Mouse (Mus musculus) cerebellum, adult (tissue): Measurements from ENCODE around the gene Ppp4r3a.
A peak's percentile ranks its signal among the peaks of the same experiment; 100 is the strongest.

Experiments used
- ATAC-seq: cut with Nextera tagmentation; 2 replicates; pipeline ENCODE4 v1.9.2; 2017; ENCODE audit warnings: mild to moderate bottlenecking, moderate library complexity, mixed read lengths; ENCODE audit not compliant: insufficient number of reproducible peaks, low FRiP score, low TSS enrichment

The Ppp4r3a gene

DNA sequence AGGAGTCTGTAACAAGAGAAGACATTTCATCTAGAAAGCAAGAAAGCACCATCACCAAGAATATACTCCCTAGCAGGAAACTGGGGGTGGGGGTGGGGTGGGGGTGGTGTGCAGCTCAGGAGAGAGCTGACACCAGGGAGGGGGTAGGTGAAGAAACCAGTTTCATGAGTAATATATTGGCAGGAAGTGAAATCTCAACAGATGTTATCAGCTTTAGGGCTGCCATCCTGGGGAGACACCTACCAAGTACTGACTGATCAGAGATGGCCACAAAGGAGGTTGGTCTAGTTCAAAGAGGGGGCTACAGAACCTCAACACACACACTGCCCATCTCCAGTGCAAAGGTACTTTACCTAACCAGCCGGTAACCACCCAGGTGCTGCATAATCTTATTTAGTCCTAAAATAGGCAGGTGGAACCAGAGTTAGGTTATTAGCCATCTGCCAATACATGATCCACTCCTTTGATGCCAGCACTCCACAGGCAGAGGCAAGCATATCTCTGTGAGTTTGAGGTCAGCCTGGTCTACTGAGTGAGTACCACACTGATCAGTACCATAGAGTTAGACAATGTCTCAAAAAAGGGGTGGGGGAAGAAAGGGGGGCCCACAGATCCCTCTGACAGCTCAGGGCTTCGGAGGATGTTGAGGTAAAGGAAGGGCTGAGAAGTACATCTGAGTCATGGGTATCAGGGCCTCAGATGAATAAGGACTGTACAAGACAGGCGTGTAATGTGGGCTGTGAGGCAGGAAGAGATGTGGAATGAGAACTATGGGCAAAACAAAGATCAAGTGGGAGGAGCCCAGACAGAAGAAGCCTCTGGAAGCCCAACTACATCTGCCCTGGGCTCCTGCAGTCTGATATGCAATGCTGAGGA lies 89.1 kb downstream of the Ppp4r3a start:
- ATAC-seq, result no peak

DNA sequence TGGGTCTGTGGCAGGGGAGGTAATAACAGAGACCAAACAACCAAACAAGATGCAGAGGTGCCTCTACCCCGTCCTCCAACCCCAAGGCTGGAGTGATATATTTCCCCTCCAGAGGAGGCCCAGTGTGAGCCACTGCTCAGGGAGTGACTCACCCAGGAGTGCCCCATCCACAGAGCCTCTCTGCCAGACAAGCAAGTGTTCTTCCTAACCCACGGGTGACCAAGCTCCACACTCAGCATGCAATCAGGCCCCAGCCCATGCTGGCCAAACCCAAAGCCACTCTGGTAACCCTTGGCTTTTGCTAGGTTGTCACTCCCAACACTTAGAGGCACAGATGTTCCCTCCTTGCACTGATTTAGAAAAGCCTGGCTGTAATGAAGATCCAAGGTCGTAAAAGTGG lies 90.4 kb downstream of the Ppp4r3a start:
- ATAC-seq, result no peak

DNA sequence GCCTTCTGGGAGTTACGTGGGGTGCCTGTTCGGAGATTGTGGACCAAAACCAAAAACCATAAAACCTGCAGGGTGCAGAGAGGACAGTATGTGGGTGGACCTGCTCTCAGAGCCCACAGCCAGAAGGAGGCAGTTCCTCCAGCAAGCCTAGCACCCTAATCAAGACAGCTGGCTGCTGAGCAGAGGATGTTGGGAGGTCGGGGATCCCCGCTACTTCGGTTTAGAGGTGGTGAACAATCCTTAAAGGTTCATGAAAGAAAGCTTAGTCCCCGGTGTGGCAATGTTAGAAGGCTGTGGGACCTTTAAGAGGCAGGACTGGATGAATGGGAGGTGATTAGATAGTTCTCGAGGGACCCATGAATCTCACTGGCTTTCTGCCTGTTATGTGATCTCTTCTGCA lies 91.0 kb downstream of the Ppp4r3a start:
- ATAC-seq, result no peak

DNA sequence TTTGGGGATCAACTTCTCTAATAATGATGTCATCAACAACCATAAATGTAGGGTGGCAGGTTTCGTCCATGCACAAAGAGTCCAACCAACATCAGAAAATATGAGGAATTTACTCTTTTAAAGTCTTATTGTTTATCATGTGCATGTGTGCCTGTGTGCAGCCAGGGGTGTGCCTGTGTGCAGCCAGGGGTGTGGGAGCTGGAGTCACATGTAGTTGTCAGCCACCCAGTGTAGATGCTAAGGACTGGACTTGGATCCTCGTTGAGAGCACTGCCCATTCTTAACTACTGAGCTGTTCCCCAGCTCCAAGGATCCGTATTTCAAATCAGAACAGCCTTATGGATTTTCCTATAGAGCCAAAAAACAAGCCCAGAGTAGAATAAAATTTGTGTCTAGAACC lies 92.4 kb downstream of the Ppp4r3a start:
- no peak for ATAC-seq

DNA sequence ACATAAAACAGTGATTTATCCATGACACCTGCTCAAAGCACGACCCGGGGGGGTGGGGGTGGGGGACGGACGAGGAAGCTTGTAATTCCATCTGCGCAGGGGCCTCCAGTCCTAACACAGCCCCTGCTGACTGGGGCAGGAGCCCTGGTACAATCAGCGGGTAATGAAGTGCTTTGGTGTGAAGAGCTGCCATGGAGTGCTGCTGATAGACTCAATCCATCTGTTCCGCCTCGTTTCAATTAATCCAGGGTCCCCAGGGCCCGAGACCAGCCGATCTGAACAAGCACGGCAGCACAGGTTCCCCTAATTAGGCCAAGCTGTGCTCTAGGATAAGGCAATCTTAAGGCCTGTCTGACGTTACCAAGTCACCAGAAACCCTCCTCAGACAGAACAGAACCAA lies 93.2 kb downstream of the Ppp4r3a start:
- ATAC-seq, result peak; percentile 31; the same call in 1 of the 2 replicates

DNA sequence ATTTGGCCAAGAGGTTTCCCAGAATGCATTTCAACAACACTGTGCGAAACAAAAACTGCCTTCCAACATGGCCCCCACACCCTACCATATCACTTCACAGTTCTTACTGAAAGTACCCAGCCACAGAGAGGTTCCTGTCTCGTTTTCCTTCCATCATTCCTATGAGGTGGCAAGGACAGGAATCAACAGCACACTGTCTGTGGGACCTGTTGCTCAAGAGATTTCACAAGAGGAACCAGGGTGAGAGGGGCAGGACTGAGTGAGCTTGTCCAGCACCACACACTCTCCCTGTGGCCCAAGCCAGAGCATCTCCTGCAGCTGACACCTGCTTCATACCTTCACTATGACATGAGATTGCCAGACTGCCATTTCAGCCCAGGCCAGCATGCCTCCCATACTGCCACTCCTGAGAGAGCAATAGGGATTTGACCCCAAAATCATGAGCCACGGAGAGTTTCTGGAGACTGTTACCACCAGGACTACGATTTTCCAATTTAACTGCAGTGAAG lies 93.7 kb downstream of the Ppp4r3a start:
- ATAC-seq, result no peak
